Mouse (Mus musculus) MEL (cell line): ENCODE data around the gene Pou6f1. TPM values are rescaled to one million over a fixed set of nuclear protein-coding genes. Genes with fewer than 3 reads are reported as not detected.

Source experiments
- DNase-seq: peaks from one replicate; pipeline ENCODE4 v3.0.0; 2011; ENCODE audit warnings: low read depth, low spot score
- H3K27ac ChIP-seq: 2 replicates; pipeline ENCODE4 v1.5.1; 2012; ENCODE audit warnings: low read depth, mild to moderate bottlenecking, control low read depth, low read length, moderate library complexity; ENCODE audit not compliant: control insufficient read depth
- H3K27me3 ChIP-seq, 2 experiments: fragments of 150-350 bp in 1 of 2; sonication (generic) in 1 of 2; 2 replicates each; pipeline ENCODE4 v1.6.1; 2012; ENCODE audit warnings: low read length in 2 of 2, mild to moderate bottlenecking in 2 of 2, improper control_type of control experiment in 1 of 2, moderate library complexity in 1 of 2; ENCODE audit not compliant: insufficient read depth in 2 of 2, control insufficient read depth in 1 of 2
- H3K36me3 ChIP-seq, 2 experiments: 2 replicates each; pipeline ENCODE4 v1.6.1; 2012 to 2014; ENCODE audit warnings: low read length in 2 of 2, improper control_type of control experiment in 1 of 2, inconsistent platforms in 1 of 2, mild to moderate bottlenecking in 1 of 2; ENCODE audit not compliant: insufficient read depth in 2 of 2, control insufficient read depth in 1 of 2
- H3K4me1 ChIP-seq, 2 experiments: fragments of 150-350 bp in 1 of 2; sonication (generic) in 1 of 2; 2 replicates each; pipeline ENCODE4 v1.6.1; 2012; ENCODE audit warnings: low read length in 2 of 2, improper control_type of control experiment in 1 of 2, mild to moderate bottlenecking in 1 of 2; ENCODE audit not compliant: insufficient read depth in 2 of 2, control insufficient read depth in 1 of 2
- H3K4me3 ChIP-seq, 2 experiments: fragments of 150-350 bp in 1 of 2; sonication (generic) in 1 of 2; 2 replicates each; pipeline ENCODE4 v1.5.1; 2012; ENCODE audit warnings: low read depth in 2 of 2, low read length in 2 of 2, mild to moderate bottlenecking in 2 of 2, moderate library complexity in 2 of 2, control low read depth in 1 of 2, improper control_type of control experiment in 1 of 2; ENCODE audit not compliant: control insufficient read depth in 1 of 2, insufficient read depth in 1 of 2
- H3K79me2 ChIP-seq: 2 replicates; pipeline ENCODE4 v1.6.1; 2012; ENCODE audit warnings: mild to moderate bottlenecking, low read length, moderate library complexity; ENCODE audit not compliant: control insufficient read depth, poor library complexity, insufficient read depth
- H3K9ac ChIP-seq: 2 replicates; pipeline ENCODE4 v1.6.1; 2012; ENCODE audit warnings: low read depth, mild to moderate bottlenecking, control low read depth, low read length, moderate library complexity; ENCODE audit not compliant: control insufficient read depth, poor library complexity, severe bottlenecking
- H3K9me3 ChIP-seq: fragments of 150-350 bp; sonication (generic); replicated peaks from 2 replicates; pipeline ENCODE4 v1.6.1; 2012; ENCODE audit warnings: mild to moderate bottlenecking, low read length, improper control_type of control experiment, moderate library complexity; ENCODE audit not compliant: insufficient read depth
- E2F4 ChIP-seq: IDR thresholded peaks from 2 replicates; pipeline ENCODE4 v1.6.1; 2011; ENCODE audit warnings: low read depth, low read length, improper control_type of control experiment, borderline replicate concordance
- ELF1 ChIP-seq: IDR thresholded peaks from 2 replicates; pipeline ENCODE4 v1.6.1; 2014; ENCODE audit warnings: low read depth, mild to moderate bottlenecking, inconsistent platforms, low read length, improper control_type of control experiment, moderate library complexity
- EP300 ChIP-seq, 2 experiments: IDR thresholded peaks; 2 replicates each; pipeline ENCODE4 v1.6.1; 2011; ENCODE audit warnings: improper control_type of control experiment in 2 of 2, low read length in 2 of 2, low read depth in 1 of 2, mild to moderate bottlenecking in 1 of 2
- ETS1 ChIP-seq: IDR thresholded peaks from 2 replicates; pipeline ENCODE4 v1.6.1; 2012; ENCODE audit warnings: low read depth, mild to moderate bottlenecking, inconsistent platforms, low read length, improper control_type of control experiment, moderate library complexity
- GABPA ChIP-seq: IDR thresholded peaks from 2 replicates; pipeline ENCODE4 v1.6.1; 2012; ENCODE audit warnings: low read depth, mild to moderate bottlenecking, inconsistent platforms, low read length, improper control_type of control experiment, moderate library complexity
- GATA1 ChIP-seq: IDR thresholded peaks from 2 replicates; pipeline ENCODE4 v1.6.1; 2011; ENCODE audit warnings: low read depth, low read length, improper control_type of control experiment
- HCFC1 ChIP-seq: IDR thresholded peaks from 2 replicates; pipeline ENCODE4 v1.6.1; 2012; ENCODE audit warnings: low read depth, mild to moderate bottlenecking, inconsistent platforms, low read length, improper control_type of control experiment, moderate library complexity
- JUND ChIP-seq: IDR thresholded peaks from 2 replicates; pipeline ENCODE4 v1.6.1; 2011; ENCODE audit warnings: low read depth, mild to moderate bottlenecking, improper control_type of control experiment, low read length
- KAT2A ChIP-seq: conservative IDR thresholded peaks from 2 replicates; pipeline ENCODE4 v1.6.1; 2012; ENCODE audit warnings: low read depth, low read length, improper control_type of control experiment, inconsistent platforms
- MAFK ChIP-seq: IDR thresholded peaks from 2 replicates; pipeline ENCODE4 v1.6.1; 2011; ENCODE audit warnings: low read depth, mild to moderate bottlenecking, low read length, improper control_type of control experiment, borderline replicate concordance
- MAX ChIP-seq: IDR thresholded peaks from 2 replicates; pipeline ENCODE4 v1.6.1; 2011; ENCODE audit warnings: low read length, improper control_type of control experiment
- MXI1 ChIP-seq: IDR thresholded peaks from 2 replicates; pipeline ENCODE4 v1.6.1; 2011; ENCODE audit warnings: mild to moderate bottlenecking, low read depth, low read length, improper control_type of control experiment
- MYC ChIP-seq: IDR thresholded peaks from 2 replicates; pipeline ENCODE4 v1.6.1; 2011; ENCODE audit warnings: low read depth, mild to moderate bottlenecking, low read length, improper control_type of control experiment, moderate library complexity
- POLR2AphosphoS5 ChIP-seq: IDR thresholded peaks from 2 replicates; pipeline ENCODE4 v1.6.1; 2012; ENCODE audit warnings: low read depth, borderline replicate concordance, mild to moderate bottlenecking, inconsistent platforms, low read length, moderate library complexity, mixed read lengths
- RAD21 ChIP-seq: IDR thresholded peaks from 2 replicates; pipeline ENCODE4 v1.6.1; 2011; ENCODE audit warnings: mild to moderate bottlenecking, low read depth, low read length, improper control_type of control experiment
- RCOR1 ChIP-seq: IDR thresholded peaks from 2 replicates; pipeline ENCODE4 v1.6.1; 2012; ENCODE audit warnings: low read depth, mild to moderate bottlenecking, inconsistent platforms, low read length, improper control_type of control experiment
- SMC3 ChIP-seq: IDR thresholded peaks from 2 replicates; pipeline ENCODE4 v1.6.1; 2011; ENCODE audit warnings: low read depth, low read length, improper control_type of control experiment
- TAL1 ChIP-seq: IDR thresholded peaks from 2 replicates; pipeline ENCODE4 v1.6.1; 2012; ENCODE audit warnings: mild to moderate bottlenecking, inconsistent platforms, low read length, moderate library complexity, mixed read lengths
- TBP ChIP-seq: IDR thresholded peaks from 2 replicates; pipeline ENCODE4 v1.8.0; 2011; ENCODE audit warnings: low read depth, low read length, improper control_type of control experiment
- USF1 ChIP-seq: IDR thresholded peaks from 2 replicates; pipeline ENCODE4 v1.6.1; 2014; ENCODE audit warnings: low read depth, mild to moderate bottlenecking, inconsistent platforms, low read length, improper control_type of control experiment, moderate library complexity
- USF2 ChIP-seq, 2 experiments: IDR thresholded peaks; 2 replicates each; pipeline ENCODE4 v1.6.1; 2011 to 2012; ENCODE audit warnings: improper control_type of control experiment in 2 of 2, low read length in 2 of 2, borderline replicate concordance in 1 of 2, inconsistent platforms in 1 of 2, low read depth in 1 of 2, mild to moderate bottlenecking in 1 of 2; ENCODE audit not compliant: insufficient read depth in 1 of 2
- ZC3H11A ChIP-seq: IDR thresholded peaks from 2 replicates; pipeline ENCODE4 v1.6.1; 2012; ENCODE audit warnings: low read depth, mild to moderate bottlenecking, inconsistent platforms, low read length, improper control_type of control experiment
- ZNF384 ChIP-seq: IDR thresholded peaks from 2 replicates; pipeline ENCODE4 v1.6.1; 2012; ENCODE audit warnings: low read depth, mild to moderate bottlenecking, inconsistent platforms, low read length, improper control_type of control experiment
- polyA plus RNA-seq, 2 experiments: library from polyadenylated mRNA; stranded (reverse) in 1 of 2; unstranded in 1 of 2; fragments of >175 nt in 1 of 2; fragments of >200 nt in 1 of 2; gene quantifications; 2 replicates each; pipeline versions ENCODE4 v1.2.1 to v1.2.4; 2012; ENCODE audit warnings: low replicate concordance in 2 of 2, low read depth in 1 of 2; ENCODE audit not compliant: insufficient read length in 2 of 2, insufficient read depth in 1 of 2, missing spikeins in 1 of 2
- total RNA-seq: library from RNA; depleted of rRNA; stranded (reverse); fragments of 300-350 nt; gene quantifications from 2 replicates; pipeline ENCODE4 v1.2.3, GENCODE M21; 2012

Gene Pou6f1
- total and polyA plus RNA-seq, 3 experiments, result 0.46 to 2.5 TPM; not detected in 1

DNA sequence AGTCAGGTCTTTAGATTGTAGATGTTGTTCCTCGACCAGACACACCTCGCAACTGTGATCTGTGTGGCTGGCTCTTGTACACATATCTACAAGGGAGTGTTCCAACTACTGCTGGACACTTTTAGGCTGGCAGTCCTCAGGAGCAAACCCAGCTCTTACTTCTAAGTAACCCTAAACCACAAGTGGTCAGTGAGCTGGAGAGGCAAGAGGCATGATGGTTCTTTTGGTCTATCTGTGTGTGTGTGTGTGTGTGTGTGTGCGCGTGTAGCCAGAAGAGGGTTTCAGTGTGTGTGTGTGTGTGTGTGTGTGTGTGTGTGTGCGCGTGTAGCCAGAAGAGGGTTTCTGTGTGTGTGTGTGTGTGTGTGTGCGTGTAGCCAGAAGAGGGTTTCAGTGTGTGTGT is 42.7 kb upstream of the Pou6f1 start:
- H3K27me3 ChIP-seq, result no peaks in the 10 kb centered on the region
- H3K9ac ChIP-seq, result no peak overlapping the region
- peaks cover 0 to 3% of the 10 kb centered on the region in 2 experiments; a peak in 1 of 4 replicates for H3K4me1 ChIP-seq
- peaks cover 0 to 20% of the 10 kb centered on the region in 2 experiments; a peak in 2 of 4 replicates for H3K36me3 ChIP-seq
- H3K4me3 ChIP-seq, result no peak overlapping the region
- no peak for TF ChIP-seq GABPA
- TF ChIP-seq E2F4, result no peak
- TF ChIP-seq SMC3, result no peak
- TF ChIP-seq MXI1, result no peak
- TF ChIP-seq USF1, result no peak
- TF ChIP-seq ZC3H11A, result no peak
- TF ChIP-seq RCOR1, result no peak
- no peak for TF ChIP-seq GATA1
- no peak for TF ChIP-seq ZNF384
- no peak for TF ChIP-seq ETS1
- TF ChIP-seq MYC, result no peak
- no peak overlapping the region for H3K27ac ChIP-seq
- no peaks in the 10 kb centered on the region for H3K79me2 ChIP-seq
- H3K9me3 ChIP-seq, result no peaks in the 10 kb centered on the region
- DNase-seq, result no peak

DNA sequence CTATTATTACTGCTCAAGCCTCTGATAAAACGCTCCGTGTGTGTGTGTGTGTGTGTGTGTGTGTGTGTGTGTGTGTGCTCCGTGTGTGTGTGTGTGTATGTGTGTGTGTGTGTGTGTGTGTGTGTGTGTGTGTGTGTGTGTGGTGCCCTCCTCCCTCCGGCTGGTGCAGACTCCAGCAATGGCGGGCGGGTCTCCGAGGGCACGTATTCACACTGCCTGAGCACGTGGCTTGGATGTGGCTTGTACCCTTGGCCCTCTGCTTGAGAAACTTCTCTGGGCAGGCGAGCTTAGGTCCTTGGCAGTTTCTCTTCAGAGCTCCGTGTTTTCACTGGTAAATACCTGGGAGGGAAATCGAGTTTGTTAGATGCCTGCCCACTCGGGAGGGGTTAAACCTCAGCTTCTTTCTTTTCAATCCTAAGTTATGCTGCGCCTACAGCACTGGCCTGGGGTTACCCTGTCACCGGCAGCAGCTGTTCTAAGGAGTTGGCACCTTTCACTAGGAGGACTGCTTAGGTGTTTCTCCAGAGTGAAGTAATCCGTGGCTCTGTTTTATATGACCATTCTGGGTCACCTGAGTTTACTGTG is 41.5 kb upstream of the Pou6f1 start:
- H3K27ac ChIP-seq, result no peak overlapping the region
- no peak for DNase-seq

More for the DNA sequence above, 41.5 kb upstream of the Pou6f1 start:
- Histone ChIP-seq H3K36me3 (peaks cover under 1 to 16% of the 10 kb centered on the region in 2 experiments; a peak in 3 of 4 replicates), H3K9ac (no peak overlapping the region), H3K4me1 (peaks cover 0 to 7% of the 10 kb centered on the region in 2 experiments; a peak in 3 of 4 replicates), H3K9me3 (no peaks in the 10 kb centered on the region), H3K4me3 (no peak overlapping the region), H3K27me3 (0 out of 4 replicates have a peak, but pooled peaks cover 0 to 2% of the 10 kb centered on the region in 2 experiments), H3K79me2 (no peaks in the 10 kb centered on the region; the same call in 1 of the 2 replicates)
- no peak for TF ChIP-seq GATA1
- TF ChIP-seq EP300 (IDR thresholded peaks at IDR 0.05; ENCODE audit: low read depth in 1 of 2, low read length in 2 of 2), result no peak
- no peak for TF ChIP-seq GABPA
- no peak for TF ChIP-seq POLR2AphosphoS5
- TF ChIP-seq JUND, result no peak
- TF ChIP-seq ZNF384, result no peak
- TF ChIP-seq TBP, result no peak
- no peak for TF ChIP-seq MYC
- TF ChIP-seq KAT2A, result no peak
- no peak for TF ChIP-seq RCOR1
- no peak for TF ChIP-seq HCFC1
- no peak for TF ChIP-seq USF2 (IDR thresholded peaks at IDR 0.05; ENCODE audit: borderline replicate concordance in 1 of 2, insufficient read depth in 1 of 2, low read depth in 1 of 2, low read length in 2 of 2)
- no peak for TF ChIP-seq MAFK
- TF ChIP-seq ELF1, result no peak
- TF ChIP-seq MAX, result no peak
- TF ChIP-seq RAD21, result no peak
- no peak for TF ChIP-seq TAL1
- no peak for TF ChIP-seq ZC3H11A
